Mouse (Mus musculus): ENCODE measurements around the gene Cdc5l. TPM values are rescaled to one million over a fixed set of nuclear protein-coding genes. Genes with fewer than 3 reads are reported as not detected.

The Cdc5l gene
- polyA plus RNA-seq (2014; fragmentation: Illumina TruSeq; extraction: RNeasy Lipid Tissue Mini Kit (QIAGEN cat#74804); ENCODE audit: insufficient read depth, low read depth, low replicate concordance) = 20.7 TPM

GRCm38 (mm10) chr17:45433419-45434261 is at the start of gene Cdc5l:
Cdc5l (minus strand) TSS chr17:45433737.

GRCm38 (mm10) chr17:45474669-45475465 is 41.3 kb upstream of the Cdc5l start, which contains the start of gene Spats1:
Spats1 (minus strand) TSS chr17:45475415.

Other genes starting within 250 kb of the Cdc5l start
- gene Spats1, start 41.7 kb upstream of the Cdc5l start, polyA plus RNA-seq (2014; fragmentation: Illumina TruSeq; extraction: RNeasy Lipid Tissue Mini Kit (QIAGEN cat#74804); ENCODE audit: insufficient read depth, low read depth, low replicate concordance) = not detected
- gene Aars2, start 73.1 kb upstream of the Cdc5l start, polyA plus RNA-seq (2014; fragmentation: Illumina TruSeq; extraction: RNeasy Lipid Tissue Mini Kit (QIAGEN cat#74804); ENCODE audit: insufficient read depth, low read depth, low replicate concordance) = 4.0 TPM
- 3.3 TPM for gene Tcte1, start 89.7 kb upstream of the Cdc5l start, polyA plus RNA-seq (2014; fragmentation: Illumina TruSeq; extraction: RNeasy Lipid Tissue Mini Kit (QIAGEN cat#74804); ENCODE audit: insufficient read depth, low read depth, low replicate concordance)
- gene Tmem151b, start 115.9 kb upstream of the Cdc5l start, polyA plus RNA-seq (2014; fragmentation: Illumina TruSeq; extraction: RNeasy Lipid Tissue Mini Kit (QIAGEN cat#74804); ENCODE audit: insufficient read depth, low read depth, low replicate concordance) = not detected
- 5.7 TPM for gene Nfkbie, start 122.0 kb upstream of the Cdc5l start, polyA plus RNA-seq (2014; fragmentation: Illumina TruSeq; extraction: RNeasy Lipid Tissue Mini Kit (QIAGEN cat#74804); ENCODE audit: insufficient read depth, low read depth, low replicate concordance)
- 41.1 TPM for gene Slc35b2, start 130.1 kb upstream of the Cdc5l start, polyA plus RNA-seq (2014; fragmentation: Illumina TruSeq; extraction: RNeasy Lipid Tissue Mini Kit (QIAGEN cat#74804); ENCODE audit: insufficient read depth, low read depth, low replicate concordance)
- gene Hsp90ab1, start 139.5 kb upstream of the Cdc5l start, polyA plus RNA-seq (2014; fragmentation: Illumina TruSeq; extraction: RNeasy Lipid Tissue Mini Kit (QIAGEN cat#74804); ENCODE audit: insufficient read depth, low read depth, low replicate concordance) = 638 TPM
- gene Slc29a1, start 165.9 kb upstream of the Cdc5l start, polyA plus RNA-seq (2014; fragmentation: Illumina TruSeq; extraction: RNeasy Lipid Tissue Mini Kit (QIAGEN cat#74804); ENCODE audit: insufficient read depth, low read depth, low replicate concordance) = 66.9 TPM
- not detected for gene Mymx, start 168.4 kb upstream of the Cdc5l start, polyA plus RNA-seq (2014; fragmentation: Illumina TruSeq; extraction: RNeasy Lipid Tissue Mini Kit (QIAGEN cat#74804); ENCODE audit: insufficient read depth, low read depth, low replicate concordance)
- 0.45 TPM for gene Capn11, start 225.6 kb upstream of the Cdc5l start, polyA plus RNA-seq (2014; fragmentation: Illumina TruSeq; extraction: RNeasy Lipid Tissue Mini Kit (QIAGEN cat#74804); ENCODE audit: insufficient read depth, low read depth, low replicate concordance)

All from lung, adult 10 weeks (tissue).